Mouse (Mus musculus) kidney, adult 2 months (tissue): Measurements from ENCODE around the gene Rgs17.

Experiments
- CTCF ChIP-seq: fragments of 200-500 bp; conservative IDR thresholded peaks from 2 replicates; pipeline ENCODE4 v1.5.1; 2011; ENCODE audit warnings: low read depth, mild to moderate bottlenecking, control low read depth, low read length, moderate library complexity, mixed read lengths; ENCODE audit not compliant: insufficient read depth, insufficient read length
- POLR2A ChIP-seq: fragments of 200-500 bp; IDR thresholded peaks from one replicate; pipeline ENCODE4 v1.6.1; 2011; ENCODE audit warnings: low read depth, low read length, control low read depth

DNA sequence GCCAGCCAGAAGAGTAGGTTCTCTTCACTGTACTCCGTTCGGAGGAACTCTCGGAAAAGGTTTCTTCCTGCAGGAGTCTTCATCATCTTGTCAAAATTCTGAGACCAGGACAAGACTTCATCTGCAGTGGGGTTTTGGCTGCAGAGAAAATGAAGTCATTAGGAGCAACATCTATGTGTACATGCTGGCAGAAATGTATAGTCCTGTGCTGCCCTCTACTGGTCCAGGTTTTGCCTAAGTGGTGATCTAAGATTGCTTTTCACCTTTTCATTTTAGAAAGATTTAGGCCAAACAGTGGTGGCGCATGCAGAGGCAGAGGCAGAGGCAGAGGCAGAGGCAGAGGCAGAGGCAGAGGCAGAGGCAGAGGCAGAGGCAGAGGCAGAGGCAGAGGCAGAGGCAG is 80.8 kb downstream of the Rgs17 start:
- TF ChIP-seq POLR2A (no peak), CTCF (peak; percentile 43; the same call in 1 of the 2 replicates)
